Mouse (Mus musculus): ENCODE data around the gene Sap30l.

DNA sequence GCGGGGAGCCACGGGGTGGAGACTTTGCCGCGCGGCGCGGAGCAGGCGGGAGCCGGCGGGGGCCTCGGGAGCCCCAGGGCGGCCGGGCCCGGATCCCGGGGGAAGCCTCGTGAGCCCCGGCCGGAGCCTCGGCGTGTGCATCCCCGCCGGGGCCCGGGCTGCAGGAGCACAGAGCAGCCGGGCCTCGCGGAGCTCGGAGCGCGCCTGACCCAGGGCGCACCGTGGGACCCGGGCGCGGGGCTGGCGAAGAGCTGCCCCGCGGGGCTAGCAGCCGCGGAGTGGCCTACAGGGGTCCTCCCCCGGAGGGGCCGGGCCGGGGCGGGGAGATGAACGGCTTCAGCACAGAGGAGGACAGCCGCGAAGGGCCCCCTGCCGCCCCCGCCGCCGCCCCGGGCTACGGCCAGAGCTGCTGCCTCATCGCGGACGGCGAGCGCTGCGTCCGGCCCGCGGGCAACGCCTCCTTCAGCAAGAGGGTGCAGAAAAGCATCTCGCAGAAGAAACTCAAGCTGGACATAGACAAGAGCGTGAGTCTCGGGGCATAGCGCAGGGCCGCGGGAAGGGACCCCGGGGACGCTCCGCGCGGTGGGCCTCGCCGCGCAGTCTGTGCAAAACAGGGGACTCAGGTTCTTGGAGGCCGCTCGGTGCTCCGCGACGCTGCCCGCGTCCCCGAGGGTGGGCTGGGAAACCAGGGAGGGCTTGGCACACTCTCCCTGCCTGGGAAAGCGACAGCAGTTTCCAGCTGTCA lies 501 bp downstream of the Sap30l start:
- TF ChIP-seq CTCF (IDR thresholded peaks at IDR 0.05; ENCODE audit: insufficient read depth, low read length), result no peak
- no peak for TF ChIP-seq POLR2A (IDR thresholded peaks at IDR 0.05; ENCODE audit: borderline replicate concordance, extremely low read depth, low read depth, low read length)
